Mouse (Mus musculus) megakaryocyte-erythroid progenitor cell, adult 5-6 weeks (primary cell): ENCODE measurements around the gene Mrpl41. TPM values are rescaled to one million over a fixed set of nuclear protein-coding genes. Genes with fewer than 3 reads are reported as not detected.

Experiments
- ATAC-seq: replicated peaks from 2 replicates; pipeline ENCODE4 v1.8.0; 2016; ENCODE audit warnings: mild to moderate bottlenecking, inconsistent platforms; ENCODE audit not compliant: severe bottlenecking, poor library complexity, low FRiP score, low TSS enrichment
- total RNA-seq, 2 experiments: library from RNA; stranded (forward) in 1 of 2; stranded (reverse) in 1 of 2; fragments of 200-1000, 215-1000 nt in 1 of 2; fragments of >200 nt in 1 of 2; fragmentation: Nextera tagmentation in 1 of 2; gene quantifications; 2 replicates each; pipeline ENCODE4 v1.2.3; 2014 to 2017

The Mrpl41 gene
- total RNA-seq, 2 experiments from 2014 or later, result 117 to 129 TPM

DNA sequence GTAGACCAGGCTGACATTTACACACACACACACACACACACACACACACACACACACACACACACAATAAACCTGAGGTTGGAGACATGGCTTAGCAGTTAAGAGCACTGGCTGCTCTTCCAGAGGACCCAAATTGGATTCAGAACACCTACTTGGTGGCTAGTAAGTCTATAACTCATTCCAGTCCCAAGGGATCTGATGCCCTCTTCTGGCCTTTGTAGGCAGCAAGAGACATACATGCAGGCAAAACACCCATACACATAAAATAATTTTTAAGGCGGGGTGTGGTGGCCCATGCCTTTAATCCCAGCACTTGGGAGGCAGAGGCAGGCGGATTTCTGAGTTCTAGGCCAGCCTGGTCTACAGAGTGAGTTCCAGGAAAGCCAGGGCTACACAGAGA is 30.6 kb downstream of the Mrpl41 start:
- peak; percentile 55 for ATAC-seq

DNA sequence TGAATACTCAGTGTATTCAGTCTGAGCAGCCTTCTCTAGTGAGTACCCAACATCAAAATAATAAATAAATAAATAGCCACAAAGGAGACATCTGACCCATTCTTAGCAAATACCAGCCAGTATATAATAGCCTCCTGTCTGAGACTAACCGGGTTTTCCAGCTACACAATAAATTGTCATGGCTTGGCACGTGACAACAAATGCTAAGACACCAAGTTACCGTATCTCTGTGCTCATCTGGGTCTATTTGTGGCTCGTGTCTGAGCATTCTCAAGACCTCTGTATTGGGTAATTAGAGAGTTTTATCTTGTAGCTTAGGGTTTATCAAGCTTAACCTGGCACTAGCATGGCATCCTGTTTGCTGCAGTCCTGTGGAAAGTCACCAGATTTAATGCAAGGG is 32.8 kb downstream of the Mrpl41 start:
- peak; percentile 44 for ATAC-seq

DNA sequence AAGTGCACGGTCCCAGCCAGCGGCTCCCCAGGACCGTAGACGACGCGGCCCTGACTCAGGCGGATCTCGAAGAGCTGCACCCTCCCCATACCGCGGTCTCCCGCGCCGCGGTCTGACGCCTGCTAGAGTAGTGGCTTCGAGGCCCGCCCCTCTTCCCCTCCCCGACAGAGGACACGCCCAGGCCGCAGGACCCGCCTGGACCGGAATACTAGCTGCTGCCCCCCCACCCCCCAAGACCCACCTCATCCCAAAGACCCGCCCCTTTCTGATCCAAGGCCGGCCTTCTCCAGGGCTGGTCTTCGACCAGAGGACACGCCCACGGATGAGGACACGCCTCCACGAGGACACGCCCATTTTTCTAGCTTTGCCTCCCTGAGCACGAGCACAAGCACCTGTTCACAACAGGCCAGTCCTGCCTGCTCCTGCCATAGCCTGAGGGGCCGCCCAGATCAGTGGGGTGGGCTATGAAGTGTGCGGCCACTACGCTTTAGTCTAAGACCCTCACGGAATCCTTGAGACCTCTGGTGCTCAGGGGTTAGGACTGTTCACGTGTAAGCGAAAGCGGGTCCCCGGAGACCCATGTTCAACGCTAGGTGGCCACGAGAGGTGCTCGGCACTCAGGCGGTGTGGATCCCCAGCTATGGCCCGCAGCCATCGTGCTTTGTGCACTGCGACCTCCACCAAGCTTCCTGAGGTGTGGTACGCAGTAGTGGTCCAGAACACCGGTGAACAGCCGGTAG is 39.7 kb downstream of the Mrpl41 start, which contains the start of gene Arrdc1:
Gene Arrdc1 (minus strand): TSS at position 196 of the 740 bp plus-strand sequence.
- peak; percentile 89 for ATAC-seq

DNA sequence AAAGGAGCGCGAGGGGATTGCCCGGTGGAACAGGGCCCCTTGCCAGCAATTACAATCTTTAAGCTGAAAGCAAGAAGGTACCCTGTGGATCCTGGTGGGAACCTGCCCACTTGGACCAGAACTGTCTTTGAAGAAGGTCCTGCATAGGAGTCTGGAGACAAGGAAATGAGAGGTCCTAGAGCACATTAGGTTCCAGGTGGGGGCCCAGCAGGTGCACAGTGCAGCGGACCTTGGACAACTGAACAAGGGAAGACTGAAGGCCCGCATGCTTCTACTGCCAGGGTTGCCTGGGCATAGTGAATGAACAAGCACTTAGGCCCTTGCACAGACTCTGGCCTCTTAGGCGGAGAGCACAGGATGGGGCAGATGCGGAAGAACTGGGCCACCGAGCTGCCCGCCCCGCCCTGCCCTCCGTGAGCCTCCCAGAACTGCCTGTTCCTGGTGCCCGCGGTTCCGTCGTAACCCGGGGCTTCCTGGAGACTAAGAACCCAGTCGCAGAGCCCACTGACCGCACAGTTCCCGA is 40.4 kb downstream of the Mrpl41 start:
- ATAC-seq, result peak; percentile 58

DNA sequence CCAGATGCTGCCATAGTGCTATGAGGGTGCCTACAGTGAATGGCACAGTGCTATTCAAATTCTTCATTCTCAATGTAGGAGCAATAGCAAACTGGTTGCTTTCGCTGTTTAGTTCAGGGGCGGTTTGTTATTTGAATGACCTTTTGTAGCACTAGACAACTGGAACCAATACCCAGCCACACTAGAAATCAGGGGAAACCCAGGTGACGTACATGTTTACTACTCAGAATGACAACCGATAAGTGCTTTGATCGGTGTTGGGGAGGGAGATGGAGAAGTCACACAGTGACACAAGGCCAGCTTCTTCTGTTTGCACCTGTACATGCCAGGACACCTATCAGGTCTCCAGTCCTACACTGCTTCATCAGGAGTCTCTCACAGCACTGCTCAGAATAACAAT is 45.3 kb downstream of the Mrpl41 start:
- ATAC-seq, result no peak

DNA sequence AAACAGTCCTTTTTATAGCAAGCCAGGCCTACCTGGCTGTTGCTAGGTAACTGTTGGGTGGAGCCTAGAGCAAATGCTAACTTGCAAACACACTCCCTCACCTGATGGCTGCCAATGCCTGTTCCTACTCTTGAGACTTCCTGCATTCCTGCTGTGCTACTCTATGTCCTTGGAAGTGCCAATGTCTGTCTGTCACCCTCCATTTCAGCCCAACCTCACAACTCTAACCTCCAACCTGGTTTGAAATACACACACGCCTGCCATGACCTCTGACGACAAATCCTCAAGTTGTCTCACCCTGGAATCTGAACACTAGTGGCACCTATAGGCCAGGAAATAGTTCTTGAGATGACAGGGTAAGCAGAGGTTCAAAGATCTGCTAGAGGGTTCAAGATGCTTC is 45.8 kb downstream of the Mrpl41 start:
- no peak for ATAC-seq

DNA sequence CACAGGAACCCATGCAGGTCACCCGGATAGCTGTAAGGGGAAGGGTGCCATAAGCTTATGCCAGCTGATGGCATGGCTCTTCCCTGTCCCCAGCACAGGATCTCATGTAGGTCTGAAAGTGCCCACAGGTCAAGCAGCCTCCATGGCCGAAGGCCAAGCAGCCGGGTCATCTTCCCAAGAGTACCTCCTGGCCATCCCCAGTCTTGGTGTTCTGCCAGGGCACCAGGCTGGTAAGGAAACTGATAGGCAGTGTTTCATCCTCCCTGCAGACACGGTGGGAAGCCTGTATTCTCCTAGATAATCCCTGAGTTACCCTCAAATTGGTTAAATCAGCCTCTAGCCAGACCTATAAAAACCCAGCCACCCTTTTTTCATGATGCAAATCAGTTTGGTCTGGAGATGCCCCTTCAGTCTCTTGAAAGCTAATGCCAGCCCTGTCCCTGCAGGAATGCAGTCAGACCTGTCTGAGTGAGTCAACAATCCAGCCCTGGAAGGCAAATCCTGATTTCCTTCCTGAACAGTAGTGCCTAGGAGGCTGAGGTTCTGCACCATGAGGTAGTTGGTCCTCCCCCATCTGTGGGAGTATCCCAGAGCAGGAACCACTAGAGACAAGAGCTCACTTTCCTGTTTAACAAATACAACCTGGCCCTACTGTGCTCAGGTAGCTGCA is 47.0 kb downstream of the Mrpl41 start:
- no peak; the same call in 1 of the 2 replicates for ATAC-seq

DNA sequence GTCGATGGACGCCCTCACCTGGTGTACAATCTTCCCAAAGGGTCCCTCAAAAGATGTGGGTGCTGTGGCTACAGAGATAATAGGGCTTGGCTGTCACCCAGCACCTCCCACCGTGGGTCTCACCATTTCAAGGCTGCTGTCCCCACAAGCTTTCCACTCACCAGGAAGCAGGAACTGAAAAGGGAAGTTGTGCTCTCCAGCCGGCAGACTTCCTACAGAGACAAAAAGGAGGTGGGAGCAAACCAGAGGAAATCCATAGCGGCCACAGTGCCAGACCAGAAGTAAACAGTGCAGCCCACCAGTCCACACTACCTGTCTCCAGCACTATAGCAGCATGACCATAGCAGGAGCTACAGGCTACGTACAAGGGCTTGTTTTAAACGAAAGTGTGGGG is 47.9 kb downstream of the Mrpl41 start:
- ATAC-seq, result no peak

DNA sequence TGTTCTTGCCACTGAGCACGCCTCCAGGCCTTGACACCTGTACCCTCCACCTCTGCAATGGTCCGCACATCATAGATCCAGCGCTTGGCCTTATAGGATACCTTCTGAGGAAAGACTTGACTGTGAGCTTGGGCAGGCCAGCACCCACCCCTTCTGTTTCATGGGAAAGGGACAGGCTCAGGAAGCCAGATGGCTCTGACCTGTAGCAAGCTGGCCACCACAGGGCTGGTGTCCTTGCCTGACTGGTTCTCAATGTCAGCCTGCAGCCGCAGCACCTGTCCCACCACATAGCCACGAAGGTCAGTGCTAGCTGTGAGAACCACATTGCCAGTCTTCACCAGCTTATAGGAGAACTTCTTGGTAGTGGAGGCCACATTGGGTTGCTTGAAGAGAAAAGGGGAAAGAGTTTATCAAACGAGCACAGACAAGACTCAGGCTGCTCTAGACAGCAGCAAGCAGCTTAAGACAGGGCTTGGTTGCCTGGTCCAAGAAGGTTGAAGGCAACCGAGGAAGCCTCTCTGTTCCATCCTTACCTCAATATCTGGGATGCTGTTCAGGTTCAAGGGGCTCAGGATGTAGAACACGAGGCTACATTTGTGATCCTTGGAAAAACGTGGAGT is 48.4 kb downstream of the Mrpl41 start:
- ATAC-seq, result no peak

DNA sequence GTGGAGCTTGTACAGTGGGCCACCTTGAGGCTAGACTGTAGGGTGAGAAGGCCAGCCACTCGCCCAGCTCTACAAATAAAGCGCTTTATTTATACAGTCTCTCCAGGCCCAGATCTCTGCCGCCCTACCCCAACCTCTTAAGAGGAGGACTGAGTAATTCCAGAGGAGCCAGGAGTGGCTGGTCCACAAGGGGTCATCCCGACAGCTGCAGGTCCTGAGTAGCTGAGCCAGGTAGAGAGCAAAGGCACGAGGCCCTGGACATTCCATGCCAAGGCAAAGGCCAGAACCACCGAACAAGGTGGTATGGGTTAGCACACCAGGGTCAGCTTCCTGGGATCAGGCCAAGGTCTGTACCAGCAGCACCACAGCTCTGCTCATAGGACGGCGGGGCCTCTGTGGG is 49.6 kb downstream of the Mrpl41 start:
- ATAC-seq, result no peak

Other genes starting within 250 kb of the Mrpl41 start
- gene Cacna1b, start 211.9 kb downstream of the Mrpl41 start, total RNA-seq (2014; fragmentation: Nextera tagmentation), result not detected in 2 replicates
- gene Cacna1b, start 211.9 kb downstream of the Mrpl41 start, total RNA-seq (2017), result not detected in 2 replicates
- gene Ehmt1, start 55.5 kb downstream of the Mrpl41 start, total RNA-seq (2014; fragmentation: Nextera tagmentation), result 78.3 and 81.6 TPM in 2 replicates
- gene Ehmt1, start 55.5 kb downstream of the Mrpl41 start, total RNA-seq (2017), result 62.9 and 107 TPM in 2 replicates
- gene Arrdc1, start 39.8 kb downstream of the Mrpl41 start, total RNA-seq (2014; fragmentation: Nextera tagmentation), result 53.4 and 55.9 TPM in 2 replicates
- 38.7 and 66.0 TPM in 2 replicates for gene Arrdc1, start 39.8 kb downstream of the Mrpl41 start, total RNA-seq (2017)
- 34.5 and 34.9 TPM in 2 replicates for gene Zmynd19, start 25.3 kb downstream of the Mrpl41 start, total RNA-seq (2014; fragmentation: Nextera tagmentation)
- gene Zmynd19, start 25.3 kb downstream of the Mrpl41 start, total RNA-seq (2017), result 69.9 and 75.2 TPM in 2 replicates
- 21.0 and 24.9 TPM in 2 replicates for gene Dph7, start 12.7 kb downstream of the Mrpl41 start, total RNA-seq (2014; fragmentation: Nextera tagmentation)
- 16.1 and 29.1 TPM in 2 replicates for gene Dph7, start 12.7 kb downstream of the Mrpl41 start, total RNA-seq (2017)
- gene Pnpla7, start 935 bp upstream of the Mrpl41 start, total RNA-seq (2014; fragmentation: Nextera tagmentation), result 52.9 and 61.2 TPM in 2 replicates
- 36.6 and 41.8 TPM in 2 replicates for gene Pnpla7, start 935 bp upstream of the Mrpl41 start, total RNA-seq (2017)
- 17.1 and 34.5 TPM in 2 replicates for gene Nsmf, start 79.3 kb upstream of the Mrpl41 start, total RNA-seq (2014; fragmentation: Nextera tagmentation)
- 5.9 and 21.1 TPM in 2 replicates for gene Nsmf, start 79.3 kb upstream of the Mrpl41 start, total RNA-seq (2017)
- gene Entpd8, start 105.2 kb upstream of the Mrpl41 start, total RNA-seq (2014; fragmentation: Nextera tagmentation), result not detected in 2 replicates
- not detected in 2 replicates for gene Entpd8, start 105.2 kb upstream of the Mrpl41 start, total RNA-seq (2017)
- gene Noxa1, start 120.1 kb upstream of the Mrpl41 start, total RNA-seq (2014; fragmentation: Nextera tagmentation), result not detected in 2 replicates
- 1.1 TPM in 1 of 2 replicates, not detected in the other for gene Noxa1, start 120.1 kb upstream of the Mrpl41 start, total RNA-seq (2017)
- gene Nrarp, start 205.7 kb upstream of the Mrpl41 start, total RNA-seq (2014; fragmentation: Nextera tagmentation), result 3.5 and 4.6 TPM in 2 replicates
- gene Nrarp, start 205.7 kb upstream of the Mrpl41 start, total RNA-seq (2017), result 1.3 and 2.4 TPM in 2 replicates
- 12.6 and 13.0 TPM in 2 replicates for gene Tor4a, start 221.8 kb upstream of the Mrpl41 start, total RNA-seq (2014; fragmentation: Nextera tagmentation)
- 8.0 and 11.8 TPM in 2 replicates for gene Tor4a, start 221.8 kb upstream of the Mrpl41 start, total RNA-seq (2017)
- 50.8 and 67.6 TPM in 2 replicates for gene Nelfb, start 236.4 kb upstream of the Mrpl41 start, total RNA-seq (2014; fragmentation: Nextera tagmentation)
- gene Nelfb, start 236.4 kb upstream of the Mrpl41 start, total RNA-seq (2017), result 26.4 and 28.2 TPM in 2 replicates
- not detected in 2 replicates for gene Stpg3, start 239.5 kb upstream of the Mrpl41 start, total RNA-seq (2014; fragmentation: Nextera tagmentation)
- gene Stpg3, start 239.5 kb upstream of the Mrpl41 start, total RNA-seq (2017), result 3.2 TPM in 1 of 2 replicates, not detected in the other
- gene Fam166a, start 243.6 kb upstream of the Mrpl41 start, total RNA-seq (2014; fragmentation: Nextera tagmentation), result not detected in 2 replicates
- not detected in 2 replicates for gene Fam166a, start 243.6 kb upstream of the Mrpl41 start, total RNA-seq (2017)
- 712 and 769 TPM in 2 replicates for gene Tubb4b, start 249.6 kb upstream of the Mrpl41 start, total RNA-seq (2014; fragmentation: Nextera tagmentation)
- 718 and 785 TPM in 2 replicates for gene Tubb4b, start 249.6 kb upstream of the Mrpl41 start, total RNA-seq (2017)